Mouse (Mus musculus) heart, embryonic 13.5 days (tissue): ENCODE results near the gene Ralgps1. TPM values are rescaled to one million over a fixed set of nuclear protein-coding genes. Genes with fewer than 3 reads are reported as not detected.
A peak's percentile ranks its signal among the peaks of the same experiment; 100 is the strongest.

Source experiments
- ATAC-seq: fragments of 200-750 bp; cut with Nextera tagmentation; 2 replicates; pipeline ENCODE4 v1.8.0; 2017; ENCODE audit warnings: moderate TSS enrichment; ENCODE audit not compliant: insufficient number of reproducible peaks, low FRiP score, low TSS enrichment; ENCODE audit errors: extremely low read depth
- H3K27ac ChIP-seq: fragments of 300-500 bp; sonication (generic); replicated peaks from 2 replicates; pipeline ENCODE4 v1.5.1; 2015; ENCODE audit warnings: moderate library complexity, mild to moderate bottlenecking, inconsistent platforms
- H3K27me3 ChIP-seq: fragments of 300-500 bp; sonication (generic); replicated peaks from 2 replicates; pipeline ENCODE4 v1.6.1; 2015; ENCODE audit warnings: mild to moderate bottlenecking, inconsistent platforms
- H3K36me3 ChIP-seq: fragments of 300-500 bp; sonication (generic); 2 replicates; pipeline ENCODE4 v1.6.1; 2015; ENCODE audit warnings: mild to moderate bottlenecking, inconsistent platforms
- H3K4me1 ChIP-seq: fragments of 300-500 bp; sonication (generic); 2 replicates; pipeline ENCODE4 v1.6.1; 2015; ENCODE audit warnings: inconsistent platforms
- H3K4me2 ChIP-seq: fragments of 300-500 bp; sonication (generic); 2 replicates; pipeline ENCODE4 v1.6.1; 2015; ENCODE audit warnings: inconsistent platforms, mild to moderate bottlenecking, moderate library complexity
- H3K4me3 ChIP-seq: fragments of 300-500 bp; sonication (generic); 2 replicates; pipeline ENCODE4 v1.5.1; 2015; ENCODE audit warnings: moderate library complexity, mild to moderate bottlenecking, inconsistent platforms
- H3K9ac ChIP-seq: fragments of 300-500 bp; sonication (generic); 2 replicates; pipeline ENCODE4 v1.6.1; 2015; ENCODE audit warnings: inconsistent platforms, mild to moderate bottlenecking, moderate library complexity
- H3K9me3 ChIP-seq: fragments of 300-500 bp; sonication (generic); 2 replicates; pipeline ENCODE4 v1.6.1; 2016; ENCODE audit warnings: inconsistent platforms
- WGBS: fragments of 180-500 bp; shearing (Covaris S2); methylation state at CpG from one replicate; pipeline ENCODE4 v1.1.7; 2015; ENCODE audit warnings: mixed read lengths; 5-methylcytosine and 5-hydroxymethylcytosine counted together
- polyA plus RNA-seq: library from polyadenylated mRNA; unstranded; fragments of >200 nt; fragmentation: Nextera tagmentation; extraction: Ambion mirVana; gene quantifications from 2 replicates; pipeline ENCODE4 v1.2.1, GENCODE M21; 2015

The Ralgps1 gene
- polyA plus RNA-seq, 1 experiment from 2014 or later: 3.7 TPM

DNA sequence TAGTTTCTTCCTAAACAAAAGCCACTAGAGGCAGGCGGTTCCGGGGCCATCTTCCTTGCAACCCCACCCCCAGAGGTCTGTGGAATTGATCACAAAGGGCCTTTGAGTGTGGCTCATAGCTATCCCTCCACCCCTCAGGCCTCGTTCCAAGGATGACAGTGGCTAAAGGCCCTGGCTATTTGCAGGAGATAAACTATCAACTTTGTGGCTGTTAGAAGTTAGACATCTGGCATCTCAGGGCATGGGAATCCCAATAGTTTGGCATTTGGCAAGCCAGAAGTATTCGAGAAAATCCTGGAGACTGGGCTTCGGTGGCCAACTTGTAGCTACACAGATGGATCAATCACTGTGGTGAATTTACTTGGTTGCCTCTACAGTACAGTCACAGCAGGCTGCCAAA lies 137.4 kb downstream of the Ralgps1 start:
- Histone ChIP-seq H3K4me3 (no peak overlapping the region), H3K27ac (0 out of 2 replicates have a peak overlapping the region, but pooled peaks have one; percentile 12), H3K4me1 (peaks cover 57% of the 10 kb centered on the region), H3K9ac (no peak overlapping the region), H3K27me3 (no peaks in the 10 kb centered on the region), H3K9me3 (no peaks in the 10 kb centered on the region), H3K4me2 (no peak overlapping the region), H3K36me3 (peaks cover 68% of the 10 kb centered on the region)
- no peak for ATAC-seq
- WGBS: 62% methylated on average over 5 of the region's 5 CpGs

DNA sequence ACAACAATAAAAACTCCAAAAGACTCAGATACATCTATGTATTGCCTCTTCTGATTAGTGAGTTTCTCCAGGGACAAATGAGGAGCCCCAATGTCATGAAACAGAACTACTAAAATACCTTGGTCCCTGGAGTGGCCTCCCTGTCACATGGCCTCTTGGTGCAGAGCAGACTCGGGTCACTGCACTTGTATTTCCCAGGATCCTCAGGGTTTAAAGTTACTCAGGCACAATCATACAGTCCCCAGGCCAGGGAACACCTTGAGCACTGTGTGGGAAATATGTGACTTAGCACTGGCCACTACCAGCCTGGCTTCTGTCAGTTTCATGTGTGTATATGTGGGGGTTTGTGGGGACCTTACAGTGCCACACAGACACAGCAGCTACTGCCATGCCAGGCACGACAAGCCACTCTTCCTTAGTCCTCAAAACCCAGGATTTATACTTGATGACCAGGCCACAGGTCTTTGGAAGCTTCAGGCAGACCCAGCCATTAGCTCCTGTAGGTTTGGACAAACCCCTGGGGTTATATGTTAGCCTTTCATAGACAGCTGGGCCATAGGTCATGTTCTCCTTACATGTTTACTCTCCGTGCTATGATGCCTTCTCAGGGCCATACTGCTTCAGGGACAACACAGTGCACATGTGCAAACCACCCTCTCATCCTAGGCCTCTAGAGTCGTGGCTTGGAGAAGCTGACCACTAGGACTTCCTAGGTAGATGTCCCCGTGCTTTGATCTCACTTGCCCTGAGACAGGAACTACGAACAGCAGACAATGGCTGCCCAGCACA lies 138.3 kb downstream of the Ralgps1 start:
- H3K4me3 ChIP-seq: no peak overlapping the region
- peaks cover 61% of the 10 kb centered on the region for H3K4me1 ChIP-seq
- H3K9ac ChIP-seq: no peak overlapping the region
- no peak for ATAC-seq
- H3K9me3 ChIP-seq: no peaks in the 10 kb centered on the region
- H3K36me3 ChIP-seq: peaks cover 72% of the 10 kb centered on the region
- H3K4me2 ChIP-seq: no peak overlapping the region
- 66% methylated on average over 6 of the region's 6 CpGs for WGBS
- peak overlapping the region; percentile 59 for H3K27ac ChIP-seq
- no peaks in the 10 kb centered on the region for H3K27me3 ChIP-seq

DNA sequence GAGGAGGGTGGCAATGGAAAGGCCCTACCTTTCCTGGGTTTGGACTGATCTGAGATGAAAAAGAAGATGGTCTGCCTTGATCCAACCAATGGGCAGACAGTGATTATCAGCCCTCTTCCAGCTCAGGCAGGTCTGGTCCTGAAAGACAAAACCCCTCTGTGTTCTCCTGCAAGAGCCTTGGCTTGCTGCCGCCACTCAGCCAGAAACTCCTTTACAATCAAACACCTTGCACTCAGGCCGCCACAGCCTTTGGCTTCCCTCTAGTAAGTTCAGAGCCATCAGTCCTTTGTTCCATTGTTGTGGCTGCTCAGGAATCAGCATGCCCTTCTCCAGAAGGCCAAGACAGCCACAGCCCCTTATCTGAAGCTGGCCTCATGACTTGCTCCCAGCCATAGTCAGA lies 139.5 kb downstream of the Ralgps1 start:
- Histone ChIP-seq H3K4me3 (no peak overlapping the region), H3K27me3 (no peaks in the 10 kb centered on the region), H3K4me2 (no peak overlapping the region), H3K9me3 (no peaks in the 10 kb centered on the region), H3K4me1 (peaks cover 73% of the 10 kb centered on the region), H3K36me3 (peaks cover 63% of the 10 kb centered on the region), H3K27ac (peak overlapping the region; percentile 59), H3K9ac (0 out of 2 replicates have a peak overlapping the region, but pooled peaks have one; percentile 10)
- ATAC-seq: no peak
- 55% methylated on average over 2 of the region's 2 CpGs for WGBS

DNA sequence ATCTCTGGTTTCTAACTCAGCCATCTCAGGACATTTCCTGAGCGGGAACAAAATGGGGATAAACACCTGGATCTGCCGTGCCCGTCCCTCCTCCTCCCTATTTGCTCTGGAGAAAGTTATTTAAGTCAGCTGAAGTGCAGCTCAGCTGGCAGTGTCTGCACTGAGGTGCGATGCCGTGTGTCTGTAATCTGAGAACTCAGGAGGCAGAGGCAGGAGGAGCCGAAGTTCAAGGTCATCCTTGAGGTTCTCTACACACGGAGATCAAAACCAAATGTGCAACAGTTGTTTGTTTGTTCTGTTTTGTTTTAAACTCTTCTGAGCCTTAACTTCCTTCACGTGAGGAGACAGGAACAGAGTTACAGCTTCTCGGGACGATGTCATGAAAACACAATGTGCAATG lies 140.6 kb downstream of the Ralgps1 start:
- H3K9ac ChIP-seq: no peak overlapping the region
- H3K4me2 ChIP-seq: no peak overlapping the region
- no peaks in the 10 kb centered on the region for H3K27me3 ChIP-seq
- peaks cover 78% of the 10 kb centered on the region for H3K4me1 ChIP-seq
- 62% methylated on average over 10 of the region's 10 CpGs for WGBS
- ATAC-seq: no peak
- H3K9me3 ChIP-seq: no peaks in the 10 kb centered on the region
- H3K27ac ChIP-seq: 0 out of 2 replicates have a peak overlapping the region, but pooled peaks have one; percentile 59
- H3K4me3 ChIP-seq: no peak overlapping the region
- peaks cover 57% of the 10 kb centered on the region for H3K36me3 ChIP-seq

DNA sequence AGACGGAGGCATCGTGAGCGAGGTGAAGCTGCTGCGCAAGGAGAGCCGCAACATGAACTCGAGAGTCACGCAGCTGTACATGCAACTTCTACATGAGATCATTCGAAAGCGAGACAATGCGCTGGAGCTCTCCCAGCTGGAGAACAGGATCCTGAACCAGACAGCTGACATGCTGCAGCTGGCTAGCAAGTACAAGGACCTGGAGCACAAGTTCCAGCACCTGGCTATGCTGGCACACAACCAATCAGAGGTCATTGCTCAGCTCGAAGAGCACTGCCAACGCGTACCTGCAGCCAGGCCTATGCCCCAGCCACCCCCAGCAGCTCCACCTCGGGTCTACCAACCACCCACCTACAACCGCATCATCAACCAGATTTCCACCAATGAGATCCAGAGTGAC lies 142.7 kb downstream of the Ralgps1 start:
- no peak overlapping the region for H3K4me3 ChIP-seq
- H3K27ac ChIP-seq: no peak overlapping the region
- no peaks in the 10 kb centered on the region for H3K9me3 ChIP-seq
- H3K27me3 ChIP-seq: no peaks in the 10 kb centered on the region
- H3K36me3 ChIP-seq: peaks cover 63% of the 10 kb centered on the region
- no peak for ATAC-seq
- H3K4me2 ChIP-seq: no peak overlapping the region
- 80% methylated on average over 15 of the region's 15 CpGs for WGBS
- H3K9ac ChIP-seq: no peak overlapping the region
- H3K4me1 ChIP-seq: peaks cover 71% of the 10 kb centered on the region

DNA sequence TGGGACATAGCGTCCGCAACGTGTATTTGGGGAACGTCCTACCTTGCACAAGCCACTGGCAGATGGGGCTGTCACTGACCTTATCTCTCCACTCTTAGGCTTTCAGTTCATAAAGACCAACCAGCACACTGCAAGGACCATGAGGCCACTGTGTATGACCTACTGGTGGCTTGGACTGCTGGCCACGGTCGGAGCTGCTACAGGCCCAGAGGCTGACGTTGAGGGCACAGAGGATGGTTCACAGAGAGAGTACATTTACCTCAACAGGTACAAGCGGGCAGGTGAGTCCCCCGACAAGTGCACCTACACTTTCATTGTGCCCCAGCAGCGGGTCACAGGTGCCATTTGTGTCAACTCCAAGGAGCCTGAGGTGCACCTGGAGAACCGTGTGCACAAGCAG lies 143.2 kb downstream of the Ralgps1 start:
- H3K4me1 ChIP-seq: peaks cover 71% of the 10 kb centered on the region

DNA sequence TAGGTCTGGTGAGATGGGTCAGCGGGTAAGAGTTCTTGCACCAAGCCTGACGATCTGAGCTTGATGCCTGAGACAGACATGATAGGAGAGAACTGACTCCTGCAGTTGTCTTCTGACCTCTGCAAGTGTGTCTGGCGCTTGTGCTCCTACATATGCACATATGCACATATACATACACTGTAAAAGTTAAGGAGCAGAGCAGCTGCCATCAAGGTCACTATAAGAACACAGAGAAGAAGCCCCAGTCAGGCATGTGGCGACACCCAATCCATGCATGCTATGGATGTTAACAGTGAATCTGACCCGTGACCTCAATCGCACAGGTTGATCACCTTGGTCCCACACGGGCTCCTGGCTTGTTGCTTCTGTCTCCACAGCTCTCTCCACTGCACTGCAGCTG lies 145.4 kb downstream of the Ralgps1 start:
- Histone ChIP-seq H3K9ac (no peak overlapping the region), H3K4me1 (peaks cover 66% of the 10 kb centered on the region), H3K4me2 (no peak overlapping the region), H3K36me3 (peaks cover 69% of the 10 kb centered on the region), H3K4me3 (no peak overlapping the region), H3K9me3 (no peaks in the 10 kb centered on the region), H3K27ac (no peak overlapping the region), H3K27me3 (no peaks in the 10 kb centered on the region)
- 81% methylated on average over 7 of the region's 7 CpGs for WGBS
- ATAC-seq: no peak

More for the DNA sequence above, 143.2 kb downstream of the Ralgps1 start:
- Histone ChIP-seq H3K9me3 (no peaks in the 10 kb centered on the region), H3K4me2 (no peak overlapping the region), H3K27ac (no peak overlapping the region), H3K9ac (peak overlapping the region; percentile 13; the same call in 1 of the 2 replicates), H3K4me3 (no peak overlapping the region), H3K27me3 (no peaks in the 10 kb centered on the region), H3K36me3 (peaks cover 63% of the 10 kb centered on the region)
- WGBS: 71% methylated on average over 11 of the region's 11 CpGs
- ATAC-seq: no peak

DNA sequence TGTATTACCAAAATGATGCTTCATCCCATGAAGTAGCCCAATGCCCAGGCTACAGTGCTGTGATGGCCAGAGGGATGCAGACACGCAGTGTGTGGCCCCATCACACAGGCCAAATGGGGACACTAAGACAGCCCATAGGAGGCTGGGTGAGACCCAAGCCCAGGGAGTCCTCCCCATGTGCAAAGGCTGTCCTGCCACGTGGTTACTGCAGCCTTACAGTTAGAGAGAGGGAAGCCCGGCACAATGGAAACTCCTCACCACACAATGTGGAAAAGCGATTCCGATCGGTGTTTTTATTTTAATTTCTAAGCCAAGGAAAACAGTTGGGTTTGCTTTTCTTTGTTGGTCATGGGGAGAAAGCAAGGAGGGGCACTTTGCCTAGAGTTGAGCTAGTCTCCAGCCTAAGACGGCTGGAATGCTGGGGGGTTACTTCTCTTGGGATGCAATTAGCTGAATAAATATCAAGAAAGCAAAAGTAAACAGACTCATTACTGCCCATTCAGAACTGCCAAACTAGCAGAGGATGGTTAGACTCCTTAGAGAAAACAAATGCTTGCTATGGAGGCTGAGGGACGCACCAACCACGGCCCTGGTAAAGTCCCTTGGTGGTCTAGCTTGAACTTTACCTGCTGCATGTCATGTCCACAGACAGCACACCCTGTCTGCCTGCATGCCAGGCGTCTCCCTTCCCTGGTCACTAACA lies 147.5 kb downstream of the Ralgps1 start:
- 58% methylated on average over 10 of the region's 10 CpGs for WGBS
- no peak for ATAC-seq
- peaks cover 79% of the 10 kb centered on the region for H3K4me1 ChIP-seq

DNA sequence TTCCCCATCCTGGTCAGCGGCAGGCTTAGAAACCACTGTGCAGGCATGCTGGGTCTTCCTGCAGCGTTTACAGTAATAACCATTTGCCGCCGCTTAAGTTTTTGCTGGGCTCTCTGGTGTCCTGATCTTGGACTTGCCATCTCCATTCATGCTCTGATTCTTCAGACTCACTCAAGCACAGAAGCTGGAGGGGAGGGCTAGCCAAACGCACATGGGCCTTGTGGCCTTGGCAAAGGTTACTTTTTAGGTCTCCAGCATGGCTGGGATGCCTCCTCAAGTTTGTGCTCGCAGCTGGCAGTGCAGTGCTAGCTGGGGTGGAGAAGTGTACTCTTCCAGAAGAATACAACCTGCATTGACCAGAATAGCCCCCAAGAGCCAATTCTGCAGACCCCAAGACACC lies 148.8 kb downstream of the Ralgps1 start:
- no peak overlapping the region for H3K4me3 ChIP-seq
- H3K36me3 ChIP-seq: peaks cover 41% of the 10 kb centered on the region
- no peak overlapping the region for H3K27ac ChIP-seq
- no peaks in the 10 kb centered on the region for H3K27me3 ChIP-seq
- no peak for ATAC-seq
- WGBS: 83% methylated on average over 6 of the region's 6 CpGs
- peaks cover 80% of the 10 kb centered on the region for H3K4me1 ChIP-seq
- no peak overlapping the region for H3K4me2 ChIP-seq
- H3K9ac ChIP-seq: no peak overlapping the region
- no peaks in the 10 kb centered on the region for H3K9me3 ChIP-seq

More for the DNA sequence above, 147.5 kb downstream of the Ralgps1 start:
- Histone ChIP-seq H3K9ac (no peak overlapping the region), H3K36me3 (peaks cover 52% of the 10 kb centered on the region), H3K27ac (peak overlapping the region; percentile 55), H3K4me2 (no peak overlapping the region), H3K27me3 (no peaks in the 10 kb centered on the region), H3K4me3 (no peak overlapping the region), H3K9me3 (no peaks in the 10 kb centered on the region)

DNA sequence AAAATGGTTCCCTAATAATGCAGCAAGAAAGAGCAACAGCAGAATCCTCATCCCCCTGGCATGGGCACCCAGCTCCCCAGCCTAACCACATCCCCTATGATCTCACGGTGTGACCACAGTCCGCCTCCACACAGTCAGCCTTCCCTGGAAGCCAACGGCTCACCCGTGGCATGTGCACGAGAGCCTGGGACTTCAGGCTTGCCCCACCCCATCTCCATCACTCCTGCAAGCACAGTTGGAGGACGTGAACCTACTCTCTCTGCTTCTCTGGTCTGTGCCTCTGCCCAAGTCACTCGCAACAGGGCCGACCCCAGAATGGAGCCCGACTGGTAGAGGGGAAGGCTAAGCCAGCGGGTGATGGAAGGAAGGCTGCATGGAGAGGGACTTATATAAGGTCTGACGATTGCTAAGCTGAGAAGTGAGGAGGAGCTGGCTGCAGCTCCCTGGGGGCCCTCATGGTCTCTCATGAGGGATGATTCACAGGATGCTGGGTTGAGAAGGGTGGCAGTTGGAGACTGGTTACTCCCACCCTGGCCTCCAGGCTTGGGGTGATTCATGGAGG lies 149.9 kb downstream of the Ralgps1 start:
- peaks cover 41% of the 10 kb centered on the region for H3K36me3 ChIP-seq
- H3K27me3 ChIP-seq: no peaks in the 10 kb centered on the region
- no peak overlapping the region for H3K27ac ChIP-seq
- H3K9me3 ChIP-seq: no peaks in the 10 kb centered on the region
- H3K4me3 ChIP-seq: no peak overlapping the region
- 78% methylated on average over 11 of the region's 11 CpGs for WGBS
- H3K4me1 ChIP-seq: peaks cover 78% of the 10 kb centered on the region
- H3K9ac ChIP-seq: no peak overlapping the region
- ATAC-seq: no peak
- no peak overlapping the region for H3K4me2 ChIP-seq

DNA sequence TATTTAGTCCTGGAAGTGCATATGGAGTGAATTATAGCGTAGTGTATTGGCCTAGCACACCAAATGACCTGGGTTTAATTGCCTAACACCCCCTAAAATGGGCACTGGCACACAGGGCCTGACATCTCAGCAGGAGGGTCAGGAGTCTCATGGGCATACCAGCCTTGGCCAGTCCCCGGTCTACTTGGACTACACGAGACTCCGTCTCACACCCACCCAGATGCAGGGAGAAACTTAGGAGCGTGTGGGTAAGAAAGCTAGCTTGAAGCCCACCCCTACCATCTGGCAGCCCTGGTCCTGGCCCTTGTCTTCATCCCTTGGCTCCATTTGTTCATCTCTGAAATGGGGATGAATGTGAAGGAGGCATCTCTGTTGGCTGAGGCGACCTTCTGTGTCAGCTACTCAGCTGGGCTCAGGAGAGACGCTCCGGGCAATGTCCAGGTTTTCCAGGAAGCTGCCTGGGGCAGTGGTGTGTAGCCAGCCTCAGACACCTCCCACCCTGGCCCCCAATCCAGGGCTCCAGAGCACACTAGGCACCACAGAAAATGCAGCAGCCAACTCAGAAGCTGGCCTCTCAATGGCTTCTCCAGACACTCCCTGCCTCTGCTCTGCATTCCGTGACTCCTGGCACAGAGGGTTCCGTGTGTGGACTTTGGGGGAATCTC lies 150.5 kb downstream of the Ralgps1 start:
- no peak for ATAC-seq
- peaks cover 39% of the 10 kb centered on the region for H3K36me3 ChIP-seq
- H3K9me3 ChIP-seq: no peaks in the 10 kb centered on the region
- H3K27me3 ChIP-seq: no peaks in the 10 kb centered on the region
- H3K4me3 ChIP-seq: no peak overlapping the region
- no peak overlapping the region; the same call in 1 of the 2 replicates for H3K9ac ChIP-seq
- peaks cover 73% of the 10 kb centered on the region for H3K4me1 ChIP-seq
- no peak overlapping the region for H3K4me2 ChIP-seq
- no peak overlapping the region for H3K27ac ChIP-seq
- WGBS: 85% methylated on average over 10 of the region's 10 CpGs
